Mouse (Mus musculus): ENCODE data around the gene Plekhg1.

The Plekhg1 gene

DNA sequence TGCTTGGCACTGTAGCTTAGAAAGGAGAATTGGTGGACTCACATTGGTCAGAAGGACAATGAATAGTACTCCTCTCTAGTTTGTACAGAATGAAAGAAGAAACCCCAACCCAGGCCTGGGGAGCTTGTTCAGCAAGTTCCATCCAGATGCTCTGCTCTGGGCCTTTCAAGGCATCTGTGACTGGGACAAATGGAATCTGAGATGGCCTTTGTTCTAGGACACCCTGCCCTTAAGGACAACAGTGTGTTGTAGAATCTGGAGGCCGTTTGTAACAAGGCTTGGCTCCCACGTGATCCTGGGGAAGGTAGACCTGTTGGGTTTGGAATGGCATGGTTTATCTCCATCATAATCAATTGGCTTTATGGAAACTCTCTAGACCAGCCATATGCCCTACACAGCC is 141.0 kb downstream of the Plekhg1 start:
- in situ Hi-C loops (cut with MseI, MboI), result no loop called here

DNA sequence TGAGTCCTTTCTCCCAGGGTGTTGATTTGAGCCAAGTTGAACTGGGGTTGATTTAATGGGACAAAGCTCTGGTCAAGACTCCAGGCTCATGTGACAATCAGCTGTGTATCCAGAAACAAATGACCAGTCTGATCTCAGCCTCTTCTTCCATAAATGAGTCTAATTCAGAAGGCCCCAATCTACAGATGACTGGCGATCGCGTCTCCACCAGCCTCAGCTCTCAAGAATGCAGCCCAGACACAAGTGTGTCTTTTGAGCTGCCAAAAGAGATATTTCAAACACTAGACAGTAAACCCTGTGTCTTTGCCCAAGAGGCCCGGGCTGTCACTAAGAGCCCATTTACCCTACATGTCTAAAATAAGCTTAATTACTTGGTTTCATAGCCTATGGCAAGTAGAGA is 148.3 kb downstream of the Plekhg1 start:
- in situ Hi-C loops (cut with MseI, MboI), result no loop called here

DNA sequence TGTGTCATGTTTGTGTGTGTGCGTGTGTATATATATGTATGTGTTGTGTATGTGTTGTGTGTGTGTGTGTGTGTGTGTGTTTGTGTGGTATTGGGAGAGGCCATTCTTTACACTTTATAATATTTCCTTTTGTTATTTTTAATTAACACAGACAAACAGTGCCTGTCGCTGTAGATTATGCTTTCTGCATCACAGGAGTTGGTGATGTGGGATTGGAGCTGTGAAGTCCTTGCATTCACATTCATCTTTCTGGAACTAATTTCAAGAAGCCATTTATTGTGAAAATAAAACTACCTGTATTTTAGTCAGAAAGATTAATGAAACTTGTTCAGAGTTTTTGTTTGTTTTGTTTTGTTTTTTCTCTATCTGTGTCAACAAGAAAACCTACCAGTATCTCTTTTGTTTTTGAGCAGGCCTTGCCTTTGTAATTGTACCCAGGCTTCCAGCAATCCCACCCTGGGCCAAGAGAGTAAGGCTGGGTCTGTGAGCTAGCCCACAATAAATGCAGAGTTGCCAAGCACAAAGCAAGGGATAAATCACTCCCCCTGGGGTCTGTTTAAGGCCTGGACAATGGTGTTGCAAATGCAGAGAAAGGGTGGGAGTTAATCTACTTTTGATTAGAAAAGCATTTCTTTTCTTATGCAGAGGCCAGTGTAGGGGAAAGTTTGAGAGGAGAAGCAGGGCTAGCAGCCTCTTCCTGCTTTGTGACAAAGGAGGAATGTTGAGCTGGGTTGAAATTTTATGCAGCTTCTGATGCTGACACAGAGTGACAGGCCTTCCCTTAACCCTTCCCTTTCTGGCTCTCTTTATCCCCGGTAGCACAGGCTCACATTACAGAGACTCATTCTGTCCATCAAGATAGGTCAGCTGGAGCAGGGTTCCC is 151.5 kb downstream of the Plekhg1 start:
- in situ Hi-C loops (cut with MseI, MboI), result no loop called here

GRCm38 (mm10) chr10:3892368-3892767 is 152.2 kb downstream of the Plekhg1 start:
- in situ Hi-C loops (cut with MseI, MboI), result no loop called here

- in situ Hi-C loops (cut with MseI, MboI), result no loop called here
These were observed 157.9 kb downstream of the Plekhg1 start for GRCm38 (mm10) chr10:3898068-3898467.

DNA sequence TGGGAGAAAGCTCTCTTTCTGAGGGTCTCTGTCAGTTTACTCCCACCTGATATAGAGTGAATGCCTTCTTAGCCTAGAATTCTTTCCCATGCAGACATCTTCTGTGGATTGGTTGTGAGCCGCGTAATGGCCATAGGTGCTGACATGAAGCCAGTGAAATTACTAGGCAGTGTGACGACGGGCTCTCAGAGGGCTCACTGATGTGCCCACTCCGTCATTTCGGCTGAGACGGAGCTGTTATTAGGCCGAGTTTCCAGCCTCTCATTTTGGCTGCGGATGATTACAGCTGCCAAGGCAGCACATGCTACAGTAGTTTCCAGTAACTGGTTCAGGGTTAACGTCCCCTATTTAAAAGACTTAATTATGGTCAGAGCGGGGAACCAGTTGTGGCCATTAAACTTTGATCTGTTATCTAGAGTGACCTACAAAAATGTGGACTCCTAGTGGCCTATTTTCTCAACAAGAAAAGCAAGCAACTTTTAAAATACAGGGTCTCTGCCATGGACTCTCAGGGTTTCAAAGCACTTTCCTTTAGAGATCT is 160.3 kb downstream of the Plekhg1 start:
- in situ Hi-C loops (cut with MseI, MboI), result no loop called here

- in situ Hi-C loops (cut with MseI, MboI), result no loop called here
These were observed 165.6 kb downstream of the Plekhg1 start for GRCm38 (mm10) chr10:3905747-3906146.

DNA sequence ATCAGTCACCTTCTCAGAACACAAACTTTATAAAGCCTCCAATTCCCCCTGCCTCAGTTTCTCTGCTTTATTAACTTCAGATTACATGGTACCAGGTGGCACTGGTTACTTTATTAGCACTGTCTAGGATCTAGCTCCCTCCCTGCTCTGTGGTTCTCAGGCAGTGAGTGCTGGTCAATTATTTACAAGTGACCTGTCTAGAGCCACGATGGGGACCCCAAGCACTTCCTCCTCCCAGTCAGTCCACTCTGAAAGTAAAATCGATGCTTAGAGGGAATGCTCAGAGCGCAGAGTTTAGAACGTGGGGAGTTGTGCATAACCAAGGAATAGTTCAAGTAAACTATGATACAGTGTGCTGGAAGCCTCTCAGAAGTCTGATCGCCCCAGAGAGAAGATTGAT is 173.9 kb downstream of the Plekhg1 start:
- in situ Hi-C loops (cut with MseI, MboI), result no loop called here

- in situ Hi-C loops (cut with MseI, MboI), result no loop called here
These were observed 180.4 kb downstream of the Plekhg1 start for GRCm38 (mm10) chr10:3920368-3921152.

- in situ Hi-C loops (cut with MseI, MboI), result loop anchor here in 1 of 2 experiments (25.0 kb wide), 1 partner anchor 591 kb away; no protein-coding TSS in a partner anchor
These were observed 187.9 kb downstream of the Plekhg1 start for GRCm38 (mm10) chr10:3928008-3928545.

DNA sequence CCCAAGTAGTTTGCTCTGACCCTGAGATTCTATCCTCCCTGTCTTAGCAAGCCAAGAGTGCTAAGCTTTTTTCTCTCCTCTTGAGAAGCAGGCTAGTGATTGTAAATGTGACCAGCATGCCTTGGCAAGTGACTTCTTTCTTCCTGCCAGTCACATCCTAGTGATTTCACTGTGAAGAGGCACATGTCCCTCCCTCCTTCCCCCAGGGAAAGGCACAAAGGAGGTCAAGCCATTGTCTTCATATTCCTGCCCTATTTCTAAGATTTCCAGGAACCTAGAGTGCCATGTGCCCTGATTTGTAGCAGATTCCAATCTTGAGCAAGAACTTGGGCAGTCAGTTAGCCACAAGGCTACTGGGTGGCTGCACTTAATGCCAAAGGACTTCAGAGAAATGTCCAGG is 191.7 kb downstream of the Plekhg1 start:
- in situ Hi-C loops (cut with MseI, MboI), result loop anchor here in 1 of 2 experiments (25.0 kb wide), 1 partner anchor 595 kb away; no protein-coding TSS in a partner anchor

GRCm38 (mm10) chr10:3933311-3933940 is 193.3 kb downstream of the Plekhg1 start:
- in situ Hi-C loops (cut with MseI, MboI), result loop anchor here in 1 of 2 experiments (25.0 kb wide), 1 partner anchor 596 kb away; no protein-coding TSS in a partner anchor

DNA sequence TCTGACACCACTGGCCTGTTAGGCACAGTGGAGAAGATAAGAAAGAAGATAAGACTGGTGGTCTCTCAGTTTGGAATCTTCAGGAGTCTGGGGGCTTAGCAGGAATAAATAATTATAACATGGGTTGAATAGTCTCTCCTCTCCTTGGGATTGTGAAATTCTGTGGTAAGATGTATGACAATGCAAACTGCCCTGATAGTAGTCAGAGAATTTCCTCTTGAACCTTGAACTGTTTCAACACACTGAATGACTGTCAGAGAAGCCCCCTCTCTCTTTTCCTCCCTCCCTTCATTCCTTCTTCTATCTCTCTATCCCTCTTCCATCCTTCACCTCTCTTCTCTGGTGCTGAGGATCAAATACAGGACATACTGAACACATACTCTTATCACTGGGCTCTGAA is 196.7 kb downstream of the Plekhg1 start:
- in situ Hi-C loops (cut with MseI, MboI), result loop anchor here in 1 of 2 experiments (25.0 kb wide), 1 partner anchor 600 kb away; no protein-coding TSS in a partner anchor

DNA sequence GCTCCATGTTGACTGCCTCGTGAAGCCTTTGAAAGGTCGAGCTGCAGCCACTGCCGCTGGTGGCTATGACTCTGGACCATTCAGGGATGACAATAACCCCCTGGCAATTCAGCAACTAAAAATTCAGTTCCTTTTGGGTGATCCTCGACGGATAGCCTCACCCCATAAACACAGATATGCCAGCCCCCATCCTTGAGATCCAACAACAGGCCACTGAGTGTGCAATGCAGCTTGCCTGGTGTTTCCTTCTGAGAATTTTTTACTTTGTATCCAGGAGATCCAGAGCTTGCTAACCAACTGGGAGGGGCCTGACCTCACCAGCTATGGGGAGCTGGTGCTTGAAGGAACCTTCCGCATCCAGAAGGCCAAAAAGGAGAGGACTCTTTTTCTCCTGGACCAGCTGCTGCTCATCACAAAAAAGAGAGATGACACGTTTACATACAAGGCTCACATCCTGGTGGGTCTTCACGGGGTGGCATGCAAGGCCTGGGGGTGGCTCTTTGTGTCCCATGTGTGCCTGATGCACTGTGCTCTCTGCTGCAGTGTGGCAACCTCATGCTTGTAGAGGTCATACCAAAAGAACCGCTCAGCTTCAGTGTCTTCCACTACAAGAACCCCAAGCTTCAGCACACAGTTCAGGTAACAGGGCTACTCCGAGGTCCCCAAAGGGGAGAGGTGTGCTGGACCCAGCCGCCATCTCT is 199.9 kb downstream of the Plekhg1 start:
- in situ Hi-C loops (cut with MseI, MboI), result loop anchor here (5.0 to 25.0 kb wide), 6 partner anchors 133 to 603 kb away; no protein-coding TSS in a partner anchor

DNA sequence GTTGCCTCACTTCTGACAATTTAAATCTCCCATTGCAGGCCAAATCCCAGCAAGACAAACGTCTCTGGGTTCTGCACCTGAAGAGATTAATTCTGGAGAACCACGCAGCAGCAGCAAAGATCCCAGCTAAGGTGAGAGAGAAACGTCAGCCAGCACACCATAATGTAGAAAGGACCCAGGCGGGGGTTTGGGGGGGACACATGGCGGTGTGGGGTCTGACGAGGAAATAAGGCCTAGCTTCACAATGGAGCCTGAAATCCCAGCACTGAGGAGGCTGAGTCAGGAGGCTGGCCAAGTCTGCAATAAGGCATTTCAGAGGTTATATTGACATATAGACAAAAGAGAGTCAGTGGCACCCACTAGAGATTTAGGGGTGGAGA is 200.4 kb downstream of the Plekhg1 start:
- in situ Hi-C loops (cut with MseI, MboI), result loop anchor here (5.0 to 25.0 kb wide), 6 partner anchors 133 to 603 kb away; no protein-coding TSS in a partner anchor

- in situ Hi-C loops (cut with MseI, MboI), result loop anchor here (5.0 to 25.0 kb wide), 6 partner anchors 134 to 604 kb away; no protein-coding TSS in a partner anchor
These were observed 201.0 kb downstream of the Plekhg1 start for GRCm38 (mm10) chr10:3941054-3941757.

- in situ Hi-C loops (cut with MseI, MboI), result loop anchor here (5.0 to 25.0 kb wide), 6 partner anchors 135 to 605 kb away; no protein-coding TSS in a partner anchor
These were observed 202.1 kb downstream of the Plekhg1 start for GRCm38 (mm10) chr10:3942289-3942688.

GRCm38 (mm10) chr10:3943492-3944395 is 203.6 kb downstream of the Plekhg1 start:
- in situ Hi-C loops (cut with MseI, MboI), result loop anchor here (5.0 to 25.0 kb wide), 6 partner anchors 136 to 606 kb away; no protein-coding TSS in a partner anchor
